Mouse (Mus musculus): ENCODE data around the gene Cdt1.

The Cdt1 gene

DNA sequence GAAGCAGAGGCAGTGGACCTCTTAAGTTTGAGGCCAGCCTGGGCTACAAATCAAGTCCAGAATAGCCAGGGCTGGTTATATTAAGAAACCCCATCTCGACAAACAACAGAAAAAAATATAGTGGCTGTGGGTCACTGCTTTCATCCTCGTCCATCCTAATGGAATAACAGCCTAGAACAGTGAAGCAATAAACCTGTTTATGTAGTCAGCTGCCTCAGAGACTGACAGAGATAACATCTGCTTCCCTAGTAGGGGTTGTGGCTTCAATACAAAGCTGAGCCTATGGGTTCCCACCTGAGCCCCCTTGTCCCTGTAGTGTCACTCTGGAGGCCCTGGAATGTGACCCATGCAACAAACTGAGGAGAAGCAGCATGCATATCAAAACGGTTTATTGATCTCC is 6.4 kb downstream of the Cdt1 start:
- no peak for DNase-seq (ENCODE audit: low read depth)

DNA sequence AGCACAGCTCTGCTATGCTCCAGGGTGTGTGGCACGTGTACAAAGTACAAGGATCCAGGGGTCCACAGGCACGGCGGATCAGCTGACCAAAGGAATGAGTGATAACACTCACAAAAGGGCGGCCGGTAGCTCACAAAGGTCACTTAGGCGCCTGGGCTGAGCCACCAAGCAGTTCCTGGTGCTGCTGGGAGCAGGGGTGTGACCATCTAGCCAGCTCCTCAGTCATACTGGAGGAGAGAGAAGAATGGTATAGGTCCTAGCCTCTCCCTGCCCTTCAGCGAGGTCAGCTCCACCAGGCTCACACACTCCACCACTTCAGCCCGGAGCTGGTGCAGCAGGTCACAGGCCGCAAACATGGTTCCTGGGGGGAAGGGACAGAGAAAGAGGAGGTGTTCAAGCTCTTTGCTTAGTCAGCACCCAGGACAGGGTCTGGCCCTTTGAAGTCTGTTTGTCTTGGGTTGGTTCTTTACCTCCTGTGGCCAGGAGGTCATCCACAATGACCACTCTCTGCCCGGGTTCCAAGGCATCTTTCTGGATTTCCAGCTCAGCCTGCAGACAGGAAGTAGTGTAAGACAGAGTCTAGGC is 6.9 kb downstream of the Cdt1 start:
- peak; percentile 45 for DNase-seq (ENCODE audit: low read depth)

DNA sequence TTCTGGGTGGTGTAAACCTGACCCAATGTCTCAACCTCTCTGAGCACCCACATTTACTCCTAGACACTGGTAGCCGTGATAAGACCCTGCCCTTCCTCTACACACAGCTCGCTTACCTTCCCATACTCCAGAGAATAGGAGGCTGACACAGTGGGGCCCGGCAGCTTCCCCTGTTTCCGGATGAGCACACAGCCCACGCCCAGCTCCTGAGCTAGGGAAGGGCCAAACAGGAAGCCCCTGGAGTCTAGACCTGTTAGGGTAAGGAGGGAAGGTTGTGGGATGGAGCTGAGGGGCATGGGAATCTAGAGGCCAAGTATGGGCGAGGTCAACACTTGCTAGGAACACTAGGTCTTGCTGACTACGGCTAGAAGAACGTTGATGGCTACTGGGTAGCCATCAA is 7.5 kb downstream of the Cdt1 start:
- no peak for DNase-seq (ENCODE audit: low read depth)

DNA sequence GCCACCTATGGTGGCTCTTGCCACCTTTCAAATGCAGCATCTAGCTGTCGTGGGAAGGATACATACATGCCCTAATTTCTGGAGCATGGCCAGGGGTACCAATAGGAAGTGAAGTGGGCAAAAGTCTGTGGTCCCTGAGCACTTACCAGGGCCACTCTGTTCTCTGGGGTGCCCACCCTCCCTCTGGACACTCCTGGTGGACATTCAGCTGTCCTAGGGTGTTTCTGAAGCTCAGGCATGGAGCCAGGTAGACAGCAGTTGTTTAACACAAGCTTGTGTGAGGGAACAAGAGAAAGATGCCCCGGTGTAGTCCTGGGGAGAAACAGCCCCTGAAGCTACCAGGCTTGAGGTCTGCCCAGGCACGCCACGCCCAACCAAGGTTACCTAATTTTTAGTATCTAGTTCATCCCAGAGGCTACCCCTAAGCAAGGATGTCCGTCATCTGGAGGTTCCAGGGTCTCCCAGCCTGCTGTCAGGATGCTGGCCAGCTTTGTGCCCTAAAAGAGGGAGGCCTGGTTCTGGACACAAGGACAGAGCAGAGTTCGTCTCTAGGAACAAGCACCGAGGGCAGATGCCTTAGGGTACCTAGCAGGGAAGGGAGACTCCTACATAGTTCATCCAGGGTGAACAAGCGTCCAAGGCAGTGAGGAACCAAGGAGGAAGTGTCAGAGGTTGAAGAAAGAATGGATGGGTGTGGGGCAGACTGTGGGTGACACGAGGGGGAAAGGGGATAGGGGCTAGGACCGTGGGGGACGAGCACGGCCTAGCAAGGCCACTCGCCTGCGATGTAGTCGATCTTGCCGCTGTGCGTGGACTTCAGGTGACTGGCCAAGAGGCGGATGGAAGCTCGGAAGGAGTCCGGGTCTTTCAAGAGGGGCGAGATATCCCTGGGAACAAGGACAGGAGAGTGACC is 8.2 kb downstream of the Cdt1 start:
- no peak for DNase-seq (ENCODE audit: low read depth)

DNA sequence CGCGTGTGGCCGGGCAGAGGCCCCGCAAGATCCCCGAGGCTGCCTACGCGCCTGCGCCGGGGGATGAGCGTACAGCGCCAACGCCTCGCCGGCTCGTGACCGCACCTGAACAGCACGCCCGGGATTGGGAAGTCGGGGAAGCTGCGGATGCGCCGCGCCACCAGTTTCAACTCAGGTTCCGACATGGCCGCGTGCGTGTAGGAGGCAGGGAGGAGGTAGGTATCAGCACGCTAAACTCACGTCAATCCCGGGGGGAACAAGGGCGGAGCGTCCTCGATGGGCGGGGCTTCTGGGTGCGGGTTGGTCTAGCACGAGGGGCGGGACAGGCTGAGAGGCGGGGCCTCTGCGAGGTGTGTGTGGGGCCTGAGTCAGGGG is 8.8 kb downstream of the Cdt1 start, which contains the start of gene Aprt:
Gene Aprt, minus strand, starts transcription at position 262 of the 375 bp plus-strand sequence.
- DNase-seq (ENCODE audit: low read depth) = peak; percentile 97

DNA sequence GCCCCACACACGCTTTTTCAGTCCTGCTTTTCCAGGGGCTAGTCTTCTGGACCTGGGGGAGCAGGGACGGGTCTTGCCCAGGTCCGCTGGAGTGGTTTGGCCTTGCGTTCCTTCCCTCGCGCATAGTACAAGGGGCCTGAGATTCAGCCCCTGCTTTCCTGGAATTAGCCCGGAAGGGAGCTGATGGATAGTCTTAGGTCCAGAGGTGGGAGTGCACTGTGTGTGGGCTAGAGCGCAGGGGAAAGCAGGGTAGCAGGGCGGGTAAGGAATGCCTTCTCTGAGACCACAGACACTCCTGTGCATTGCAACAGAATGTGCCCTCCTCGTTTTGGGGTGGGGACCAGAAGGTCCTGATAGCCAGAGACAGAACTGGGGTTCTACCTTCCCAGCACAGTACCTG is 9.3 kb downstream of the Cdt1 start:
- DNase-seq (ENCODE audit: low read depth) = no peak

DNA sequence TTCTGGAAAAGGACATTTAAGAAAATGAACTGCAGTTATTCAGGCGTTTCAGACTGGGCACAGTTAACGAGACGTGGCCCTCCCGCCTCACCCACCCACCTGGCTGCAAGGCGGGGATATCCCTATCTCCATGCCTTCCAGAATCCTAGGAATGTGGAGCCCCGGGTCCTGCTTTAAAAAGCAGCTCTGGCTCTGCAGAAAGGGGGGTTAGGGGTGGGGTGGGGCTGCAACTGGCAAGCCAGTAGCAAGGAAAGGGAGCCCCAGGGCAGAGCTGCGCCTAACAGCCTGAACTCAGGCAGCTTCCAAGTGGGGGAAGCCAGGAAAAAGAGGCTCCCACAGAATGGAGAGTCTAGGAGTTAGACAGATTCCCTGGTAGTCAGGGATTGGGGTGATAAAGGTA is 11.4 kb downstream of the Cdt1 start:
- no peak for DNase-seq (ENCODE audit: low read depth)

DNA sequence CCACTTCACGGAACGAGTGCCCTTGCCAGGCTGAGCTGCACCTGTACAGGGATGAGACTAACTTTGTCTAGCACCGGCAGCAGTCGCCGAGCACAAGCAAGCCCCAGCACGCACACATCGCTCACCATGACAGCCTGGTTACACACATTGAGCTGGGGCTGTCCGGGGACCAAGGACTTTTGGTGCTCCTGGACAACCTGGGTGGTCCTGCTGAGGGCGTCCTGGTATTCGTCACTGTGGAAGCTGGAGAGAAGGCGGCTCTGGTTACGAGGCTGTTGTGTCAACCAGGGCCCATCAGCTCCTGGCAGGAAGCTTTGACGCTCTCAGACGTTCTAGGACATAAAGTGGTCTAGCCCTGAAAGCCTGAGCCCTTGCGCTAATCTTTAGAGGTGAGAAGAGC is 13.1 kb downstream of the Cdt1 start:
- DNase-seq (ENCODE audit: low read depth) = no peak

DNA sequence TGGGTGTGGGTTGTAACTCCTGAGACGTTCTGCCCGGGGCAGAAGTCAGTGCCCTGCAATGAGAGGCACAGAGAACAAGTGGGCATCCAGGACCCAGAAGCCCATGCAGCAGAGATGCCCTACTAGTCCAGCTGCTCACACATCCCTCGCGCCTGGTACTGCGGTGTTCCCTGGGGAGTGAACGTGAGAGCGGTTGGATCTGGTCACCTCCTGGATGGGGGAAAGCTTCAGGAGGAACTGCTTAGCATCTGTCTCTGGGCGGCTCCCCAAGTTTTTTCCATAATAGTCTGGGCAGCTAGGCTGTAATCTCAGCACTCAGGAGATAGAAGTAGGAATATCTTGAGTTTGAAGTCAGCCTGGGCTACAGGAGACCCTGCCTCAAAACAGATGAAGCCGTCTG is 17.2 kb downstream of the Cdt1 start:
- DNase-seq (ENCODE audit: low read depth) = no peak

DNA sequence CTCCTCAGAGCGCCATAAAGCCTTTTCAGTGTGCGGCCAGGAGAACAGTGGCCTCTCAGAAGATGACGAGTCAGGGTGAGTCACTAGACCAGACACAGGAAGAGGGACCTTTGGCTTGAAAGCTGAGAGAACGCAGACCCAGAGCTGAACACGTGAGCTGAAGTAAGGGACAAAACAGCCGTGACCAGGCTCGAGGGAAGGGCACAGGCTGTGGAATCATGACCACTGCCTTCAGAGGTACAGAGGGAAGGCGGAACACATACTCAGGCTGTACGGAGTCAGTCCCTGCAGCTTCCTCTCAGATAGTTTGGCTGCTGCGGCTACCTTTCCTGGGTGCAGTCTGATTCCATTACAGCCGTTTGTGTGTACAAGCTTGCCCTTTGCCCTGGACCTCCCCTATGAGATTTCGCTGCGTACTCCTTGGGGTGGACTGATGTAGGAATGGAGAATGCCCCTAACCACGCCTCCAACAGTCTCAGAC is 17.6 kb downstream of the Cdt1 start:
- no peak for DNase-seq (ENCODE audit: low read depth)

DNA sequence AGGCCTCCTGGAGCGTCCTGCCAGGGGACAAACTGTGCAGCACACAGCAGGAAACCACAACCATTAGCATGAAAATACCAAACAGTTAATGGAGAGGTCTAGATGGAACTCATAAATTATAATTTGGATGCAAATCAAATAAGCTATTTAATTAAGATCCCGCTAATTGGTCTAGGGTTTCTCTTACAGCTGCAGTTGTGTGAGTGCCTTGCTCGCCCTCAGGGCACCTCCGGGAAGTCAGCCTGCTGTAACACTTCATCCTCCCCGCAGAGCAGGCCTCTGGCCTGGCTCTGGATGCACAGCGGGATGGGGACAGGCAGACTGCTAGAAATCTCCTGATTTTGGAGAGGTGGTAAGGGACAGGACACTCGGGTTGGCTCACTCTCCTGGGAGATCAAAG is 18.4 kb downstream of the Cdt1 start:
- DNase-seq (ENCODE audit: low read depth) = no peak

DNA sequence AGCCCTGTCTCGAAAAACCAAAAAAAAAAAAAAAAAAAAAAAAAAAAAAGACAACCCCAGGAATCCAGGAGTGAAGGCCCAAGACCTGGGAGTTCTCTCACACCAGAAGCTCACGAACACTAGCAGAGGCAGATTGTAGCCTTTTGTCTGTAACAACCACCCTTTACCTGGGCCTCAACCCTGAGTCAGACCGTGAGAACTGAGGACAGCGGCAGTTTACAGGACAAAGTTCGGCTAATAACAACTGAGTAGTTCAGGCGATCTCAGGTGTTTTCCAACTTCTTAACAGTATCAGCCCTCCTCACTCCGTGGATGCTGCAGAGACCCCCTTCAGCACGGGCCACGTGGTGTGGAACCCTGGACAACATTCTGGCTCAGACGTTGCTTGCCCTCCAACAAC is 18.9 kb downstream of the Cdt1 start:
- DNase-seq (ENCODE audit: low read depth) = no peak

DNA sequence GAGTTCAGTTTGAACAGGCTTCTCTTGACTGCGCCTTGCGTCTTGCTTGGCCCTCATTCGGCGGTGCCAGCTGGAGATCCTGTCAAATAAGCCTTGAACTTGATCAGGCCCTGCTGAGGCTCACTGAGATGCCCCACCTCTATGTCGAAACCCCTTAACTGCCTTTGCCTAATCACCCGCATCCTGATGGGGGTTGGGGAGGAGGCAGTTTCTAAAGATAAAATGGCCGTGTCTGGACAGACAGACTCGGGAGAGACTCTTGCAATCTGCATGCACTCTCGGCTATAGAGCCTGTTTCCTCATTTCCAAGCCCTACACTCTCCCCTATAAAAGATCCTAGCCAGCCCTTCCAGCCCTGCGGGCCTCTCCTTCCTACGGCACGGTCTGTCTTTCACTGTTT is 25.4 kb downstream of the Cdt1 start:
- DNase-seq (ENCODE audit: low read depth) = no peak

DNA sequence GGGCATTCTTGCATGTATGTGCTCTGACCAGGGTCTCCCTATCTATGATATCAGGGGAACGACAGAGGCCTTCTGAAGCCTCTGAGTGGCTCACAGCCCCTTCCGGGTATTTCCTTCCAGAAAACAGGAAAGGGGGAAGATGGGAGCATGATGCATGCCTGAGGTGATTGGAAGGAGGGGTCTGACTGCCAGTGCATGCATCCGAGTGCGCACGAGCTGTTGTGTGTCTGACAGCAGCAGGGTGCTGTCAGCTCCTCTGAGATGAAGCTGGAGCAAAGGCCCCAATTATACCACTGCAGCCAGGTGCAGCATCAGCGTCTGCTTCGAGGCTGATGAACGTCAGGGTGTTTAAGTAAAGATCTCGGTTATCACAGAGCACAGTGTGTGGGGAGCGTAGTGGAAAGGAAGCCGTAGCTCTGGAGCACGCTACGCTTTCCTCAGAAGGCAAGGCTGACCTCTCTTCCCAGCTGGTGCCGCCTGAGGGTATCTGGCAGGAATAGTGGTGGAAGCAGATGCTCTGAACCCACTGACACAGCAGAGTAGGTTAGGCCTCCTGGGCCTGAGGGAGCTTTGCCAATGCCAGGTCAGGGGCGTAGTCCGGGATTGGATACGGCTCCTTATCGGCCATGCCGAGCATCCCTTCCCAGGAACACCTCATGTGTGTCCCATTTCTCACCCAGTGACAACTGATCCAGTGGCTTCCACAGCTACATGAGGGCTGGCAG is 26.1 kb downstream of the Cdt1 start:
- no peak for DNase-seq (ENCODE audit: low read depth)

DNA sequence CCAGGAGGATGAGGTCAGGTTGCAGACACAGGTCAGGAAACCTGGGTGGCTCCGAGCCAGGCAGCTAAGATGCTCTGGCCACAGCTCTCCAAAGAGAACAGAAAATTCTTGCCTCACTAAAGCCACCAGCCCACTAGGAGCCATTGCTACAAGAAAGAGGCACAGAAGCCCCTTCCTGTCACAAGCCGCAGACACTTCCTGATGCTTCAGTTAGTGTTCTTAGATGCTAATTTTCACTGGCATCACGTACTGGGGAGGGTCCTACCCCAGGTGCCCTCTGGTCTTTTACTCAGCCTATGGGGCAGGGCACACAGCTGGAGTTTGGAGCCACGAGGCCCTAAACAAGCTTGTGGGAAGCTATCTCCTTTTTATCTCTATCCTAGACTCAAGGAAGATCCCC is 28.2 kb downstream of the Cdt1 start:
- DNase-seq (ENCODE audit: low read depth) = no peak

DNA sequence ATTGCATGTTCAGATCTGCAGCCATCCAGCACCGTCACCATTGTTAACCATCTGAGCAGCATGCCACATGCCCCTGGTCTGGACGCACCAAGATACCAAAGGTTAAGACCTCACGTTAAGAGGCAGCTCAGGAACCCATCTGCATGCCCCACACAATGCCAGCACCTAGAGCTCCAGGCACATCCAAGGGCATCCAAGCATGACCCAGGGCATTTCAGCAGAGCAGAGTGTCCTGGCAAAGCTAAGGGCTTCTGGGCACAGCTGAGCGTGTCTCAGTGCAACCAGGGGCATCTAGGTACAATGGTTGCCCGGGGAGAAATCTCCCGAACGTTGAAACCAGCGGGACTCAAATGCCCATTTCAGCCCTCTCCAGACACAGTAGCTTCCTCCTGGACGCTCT is 32.9 kb downstream of the Cdt1 start:
- no peak for DNase-seq (ENCODE audit: low read depth)

DNA sequence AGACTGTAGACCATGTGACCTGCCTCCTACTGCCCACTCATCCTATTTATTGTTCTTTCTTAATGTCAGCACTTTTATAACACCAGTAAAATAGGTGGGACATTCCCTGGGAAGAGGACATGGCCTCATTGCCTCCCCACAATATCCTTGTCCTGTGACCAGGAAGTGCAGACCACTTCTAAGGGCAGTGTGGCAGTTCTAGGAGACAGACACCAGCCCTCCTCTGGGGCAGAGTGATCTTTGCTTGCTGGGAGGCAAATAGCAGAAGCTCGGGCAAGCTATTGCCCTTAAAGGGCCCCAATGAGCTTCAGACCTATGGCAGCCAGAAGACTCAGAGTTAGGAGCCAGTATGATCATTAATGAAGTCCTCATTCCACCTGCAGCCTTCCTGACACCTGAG is 36.8 kb downstream of the Cdt1 start:
- DNase-seq (ENCODE audit: low read depth) = no peak

DNA sequence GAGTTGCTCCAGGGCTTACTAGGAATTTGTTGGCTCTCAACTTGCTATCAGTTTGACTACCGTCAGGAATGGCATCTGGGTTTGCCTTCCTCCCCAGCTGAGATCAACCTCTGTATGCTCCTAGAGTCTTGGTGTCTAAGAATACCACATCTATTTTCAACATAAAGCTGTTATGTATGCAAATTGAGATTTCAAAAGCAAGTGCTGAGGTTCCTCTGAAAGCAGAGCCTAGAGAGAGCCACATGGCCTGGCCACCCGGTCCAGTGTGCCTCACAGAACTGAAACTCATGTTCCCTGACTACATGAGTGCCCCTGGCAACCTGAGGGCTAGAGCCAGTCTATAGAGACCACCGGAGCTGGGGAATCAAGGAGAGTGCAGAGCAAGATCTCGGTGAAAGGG is 37.6 kb downstream of the Cdt1 start:
- DNase-seq (ENCODE audit: low read depth) = no peak

DNA sequence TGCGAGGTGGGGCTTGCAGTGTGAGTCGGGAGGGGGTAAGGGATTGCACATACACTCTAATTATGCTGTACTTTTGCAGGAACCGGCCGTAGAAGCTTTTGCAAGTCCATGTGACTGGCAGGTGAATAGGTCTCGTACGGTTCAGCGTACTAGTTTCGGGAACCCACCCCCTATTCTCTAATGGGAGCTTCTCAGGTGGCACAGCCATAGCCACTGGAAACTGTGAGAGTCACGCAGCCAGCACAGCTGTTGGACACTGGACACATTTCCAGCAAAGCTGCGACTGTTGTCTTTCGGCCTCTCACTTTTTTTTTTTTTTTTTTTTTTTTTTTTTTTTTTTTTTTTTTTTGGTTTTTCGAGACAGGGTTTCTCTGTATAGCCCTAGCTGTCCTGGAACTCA is 39.0 kb downstream of the Cdt1 start:
- DNase-seq (ENCODE audit: low read depth) = no peak

DNA sequence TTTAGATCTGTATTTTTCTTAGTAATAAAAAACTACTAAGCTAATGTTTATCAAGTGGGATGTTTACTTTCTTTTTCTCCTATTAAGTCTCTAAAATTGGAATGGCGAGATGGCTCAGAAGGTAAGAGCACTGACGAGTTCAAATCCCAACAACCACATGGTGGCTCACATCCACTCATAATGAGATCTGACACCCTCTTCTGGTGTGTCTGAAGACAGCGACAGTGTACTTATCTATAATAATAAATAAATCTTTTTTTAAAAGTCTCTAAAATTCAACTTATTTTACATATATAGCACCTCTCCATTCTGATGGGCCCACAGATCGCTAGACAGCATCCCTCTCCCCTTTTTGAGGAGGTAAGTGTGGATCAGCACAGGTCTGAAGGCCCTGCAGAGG is 42.4 kb downstream of the Cdt1 start:
- no peak for DNase-seq (ENCODE audit: low read depth)

DNA sequence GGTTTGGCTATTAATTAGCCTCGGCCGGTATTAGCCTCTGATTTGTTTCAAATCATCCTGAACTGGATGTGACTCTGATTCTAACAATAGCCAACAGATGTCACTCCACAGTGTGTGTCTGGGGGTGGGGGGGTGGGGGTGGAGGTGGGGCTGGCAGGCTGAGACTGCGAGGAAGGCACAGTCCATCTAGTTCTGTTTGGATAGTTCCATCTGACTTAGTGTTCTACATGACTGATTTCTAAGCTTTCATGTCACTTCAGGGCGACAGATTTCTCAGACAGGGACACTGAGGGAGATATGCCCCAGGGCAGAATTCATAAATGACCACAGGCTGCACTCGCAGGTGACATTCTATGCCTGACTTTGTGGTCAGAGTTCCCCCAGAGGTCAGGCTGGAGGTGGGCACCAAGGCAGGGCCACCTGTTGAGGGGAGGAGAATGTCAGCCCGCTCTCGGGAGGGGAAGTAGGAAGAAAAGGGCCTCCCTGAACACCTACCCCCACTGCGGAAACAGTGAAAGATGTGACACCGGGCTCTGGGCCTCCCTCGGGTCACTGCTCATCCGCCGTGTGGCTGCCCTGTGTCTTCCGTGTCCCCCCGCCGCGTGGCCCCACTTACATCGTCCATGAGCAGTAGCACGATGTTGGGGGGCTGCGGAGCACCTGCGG is 42.9 kb downstream of the Cdt1 start:
- DNase-seq (ENCODE audit: low read depth) = no peak
